Comparison of ENCODE assay signal across 8 mouse cellular contexts in genomic region chrX:60547444-60548304, GRCm38 (mm10). TPM values are rescaled to one million over a fixed set of nuclear protein-coding genes. Genes with fewer than 3 reads are reported as not detected.
DNase-seq lines count a peak whose midpoint lies in the region; ATAC-seq and TF ChIP-seq lines count a peak whose summit lies in the region.

No protein-coding gene starts in this region.

- 18% methylated on average over 86 of the region's 113 CpGs for WGBS in cerebellum, adult 2 months
- WGBS in lung, adult 2 months = 42% methylated on average over 104 of the region's 113 CpGs

- no peak for TF ChIP-seq CTCF in Patski (IDR thresholded peaks at IDR 0.05)
- TF ChIP-seq CTCF in cerebellum, adult 2 months (IDR thresholded peaks at IDR 0.05; ENCODE audit: borderline replicate concordance, insufficient read depth, low read depth, low read length) = no peak
- TF ChIP-seq CTCF in layer of hippocampus, adult 2 months (conservative IDR thresholded peaks at IDR 0.05) = no peak
- no peak for TF ChIP-seq CTCF in lung, adult 2 months (IDR thresholded peaks at IDR 0.05; ENCODE audit: insufficient read depth, low read length)

- POLR2A ChIA-PET in Patski (lab: Charles Lee) = interaction anchor here (0.6 kb wide), 1 partner anchor 22 kb away, joined by 3 read pairs; no protein-coding TSS in a partner anchor

- ATAC-seq in Patski = peak; percentile 8
- peak; percentile 49 to 51; a peak in 3 of 4 replicates for ATAC-seq in hematopoietic stem cell, adult 5-6 weeks (replicated peaks in 1 of 2; ENCODE audit: insufficient read depth in 1 of 2, low FRiP score in 2 of 2, low TSS enrichment in 1 of 2, low read depth in 1 of 2, poor library complexity in 2 of 2, severe bottlenecking in 2 of 2)
- ATAC-seq in megakaryocyte-erythroid progenitor cell, adult 5-6 weeks (replicated peaks; ENCODE audit: low FRiP score, low TSS enrichment, poor library complexity, severe bottlenecking) = no peak

- H3K27ac ChIP-seq in cerebellum, adult 2 months (ENCODE audit: insufficient read depth, low read length) = no peak overlapping the region
- H3K27ac ChIP-seq in layer of hippocampus, adult 2 months = peak overlapping the region; percentile 83

- in situ Hi-C loops in Patski (cut with MboI; ENCODE audit: low pct_unique_long_range_greater_than_20kb) = no loop called here

- H3K27me3 ChIP-seq in Patski = peaks cover 38% of the 10 kb centered on the region
- H3K27me3 ChIP-seq in cerebellum, adult 2 months (ENCODE audit: control insufficient read depth, insufficient read depth, low read length) = no peaks in the 10 kb centered on the region

- DNase-seq in Patski (ENCODE audit: low read depth, low spot score) = no peak
- DNase-seq in cerebellum, adult 2 months = peak; percentile 49 to 56
- peak; percentile 5 for DNase-seq in forelimb bud, embryonic 11.5 days (ENCODE audit: low read depth, low spot score)
- DNase-seq in layer of hippocampus, adult 2 months (ENCODE audit: low spot score in 2 of 2) = peak; percentile 7 to 14
- DNase-seq in lung, adult 2 months = peak; percentile 12
- peak; percentile 15 for DNase-seq in ovary, postnatal 14 days (ENCODE audit: low spot score)

- H3K4me1 ChIP-seq in cerebellum, adult 2 months (ENCODE audit: control insufficient read depth, insufficient read depth, low read length) = no peaks in the 10 kb centered on the region
- H3K4me1 ChIP-seq in lung, adult 2 months (ENCODE audit: control insufficient read depth, insufficient read depth, low read length) = no peaks in the 10 kb centered on the region

- H3K4me3 ChIP-seq in cerebellum, adult 2 months (replicated peaks; ENCODE audit: insufficient read depth, low read depth, low read length) = peak overlapping the region; percentile 81
- peak overlapping the region; percentile 59 for H3K4me3 ChIP-seq in layer of hippocampus, adult 2 months
- H3K4me3 ChIP-seq in lung, adult 2 months (replicated peaks; ENCODE audit: extremely low read depth, low read depth, low read length) = peak overlapping the region; percentile 49

- TF ChIP-seq POLR2A in cerebellum, adult 2 months (IDR thresholded peaks at IDR 0.05; ENCODE audit: borderline replicate concordance, insufficient read depth, low read length) = no peak
- no peak for TF ChIP-seq POLR2A in lung, adult 2 months (IDR thresholded peaks at IDR 0.05; ENCODE audit: borderline replicate concordance, extremely low read depth, low read depth, low read length)

- CTCF ChIA-PET in Patski (lab: Charles Lee) = no interaction called here

RNA-seq across cellular contexts. Expression of gene Gm7073, which starts 8.6 kb away (rescaled TPM):
- not detected for polyA plus RNA-seq in Patski (2021)
- polyA plus RNA-seq in cerebellum, adult 2 months (2012; rRNA removed) = not detected in 2 replicates
- total RNA-seq in hematopoietic stem cell, adult 5-6 weeks (2017) = not detected in 2 replicates
- total RNA-seq in layer of hippocampus, adult 2 months (2021) = not detected
- polyA plus RNA-seq in lung, adult 2 months (2012; rRNA removed) = not detected in 2 replicates
- total RNA-seq in megakaryocyte-erythroid progenitor cell, adult 5-6 weeks (2014; fragmentation: Nextera tagmentation) = not detected in 2 replicates
- not detected in 2 replicates for total RNA-seq in megakaryocyte-erythroid progenitor cell, adult 5-6 weeks (2017)

RNA-seq across cellular contexts. Expression of gene Atp11c, which starts 44.8 kb away (rescaled TPM):
- polyA plus RNA-seq in Patski (2021) = 6.5 TPM
- 9.3 and 10.5 TPM in 2 replicates for polyA plus RNA-seq in cerebellum, adult 2 months (2012; rRNA removed)
- total RNA-seq in hematopoietic stem cell, adult 5-6 weeks (2017) = 40.0 and 47.3 TPM in 2 replicates
- 10 to 100 TPM in 1 of 2 experiments, 1 to 10 TPM in 1; 8.6 to 11.3 TPM for total RNA-seq in layer of hippocampus, adult 2 months (2021)
- 3.7 and 6.8 TPM in 2 replicates for polyA plus RNA-seq in lung, adult 2 months (2012; rRNA removed)
- total RNA-seq in megakaryocyte-erythroid progenitor cell, adult 5-6 weeks (2014; fragmentation: Nextera tagmentation) = 24.5 and 25.7 TPM in 2 replicates
- 38.1 and 59.3 TPM in 2 replicates for total RNA-seq in megakaryocyte-erythroid progenitor cell, adult 5-6 weeks (2017)
